In the genomic region with DNA sequence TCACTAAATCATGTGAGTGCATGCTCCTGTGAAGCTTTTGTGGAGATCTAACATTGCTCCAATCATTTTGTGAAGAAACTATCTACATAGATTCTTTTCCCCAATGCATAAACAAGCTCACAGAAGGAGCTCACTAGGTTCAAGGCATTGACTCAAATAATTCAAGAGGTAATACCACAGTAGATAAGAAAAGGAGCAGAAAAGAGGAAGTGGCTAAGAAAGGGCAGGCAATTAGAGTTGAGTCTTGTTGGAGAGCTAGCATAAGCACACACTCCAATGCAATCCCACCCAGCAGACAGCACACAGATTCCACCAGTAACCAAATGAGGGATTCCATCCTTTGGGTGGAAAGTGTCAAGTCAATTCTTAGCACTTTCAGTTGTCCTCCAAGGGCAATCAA, we compare ENCODE assay signal across 35 mouse cellular contexts.
DNase-seq lines count a peak whose midpoint lies in the region; ATAC-seq and TF ChIP-seq lines count a peak whose summit lies in the region.
"Had no signal": no experiment of that assay in that cellular context is flagged by ENCODE, and none has a peak within 500 bp of the region (broad histone marks: within the 10 kb centered on the region; RNA-seq: fewer than 3 reads in every experiment).

No protein-coding gene starts in this region.

- H3K27ac ChIP-seq in MEL (ENCODE audit: control insufficient read depth, low read depth, low read length) = no peak overlapping the region
- H3K27ac ChIP-seq in hindbrain, embryonic 11.5 days (ENCODE audit: low read depth, low read length) = no peak overlapping the region
- H3K27ac ChIP-seq: hindbrain, embryonic 15.5 days; kidney, embryonic 15.5 days; liver, embryonic 13.5 days; midbrain, embryonic 10.5 days; midbrain, embryonic 15.5 days; neural tube, embryonic 12.5 days; stomach, postnatal 0 days had no signal

- ATAC-seq in hematopoietic stem cell, adult 5-6 weeks (replicated peaks in 1 of 2; ENCODE audit: insufficient read depth in 1 of 2, low FRiP score in 2 of 2, low TSS enrichment in 1 of 2, low read depth in 1 of 2, poor library complexity in 2 of 2, severe bottlenecking in 2 of 2) = peak; percentile 89 to 95
- 0 out of 2 replicates have a peak, but pooled peaks have one; percentile 34 for ATAC-seq in monocyte, adult 5-6 weeks (replicated peaks; ENCODE audit: insufficient number of reproducible peaks, low FRiP score, low TSS enrichment, poor library complexity, severe bottlenecking)
- ATAC-seq in hindbrain, embryonic 11.5 days (ENCODE audit: low FRiP score) = no peak
- ATAC-seq: activated CD4-positive, CD25-positive, alpha-beta regulatory T cell, adult 4 months; forebrain, embryonic 16.5 days; lung, postnatal 0 days; midbrain, embryonic 15.5 days had no signal

- H3K9me3 ChIP-seq in MEL (replicated peaks; ENCODE audit: insufficient read depth, low read length) = no peaks in the 10 kb centered on the region
- no peaks in the 10 kb centered on the region for H3K9me3 ChIP-seq in hindbrain, embryonic 11.5 days (ENCODE audit: control insufficient read depth, low read length)
- H3K9me3 ChIP-seq: heart, embryonic 12.5 days; hindbrain, embryonic 15.5 days; kidney, embryonic 15.5 days; liver, embryonic 13.5 days; midbrain, embryonic 10.5 days; midbrain, embryonic 15.5 days; neural tube, embryonic 12.5 days had no signal

- no peaks in the 10 kb centered on the region; a peak in 1 of 4 replicates for H3K27me3 ChIP-seq in MEL (ENCODE audit: control insufficient read depth in 1 of 2, insufficient read depth in 2 of 2, low read length in 2 of 2)
- H3K27me3 ChIP-seq in hindbrain, embryonic 11.5 days (ENCODE audit: control insufficient read depth, insufficient read depth, low read length) = no peaks in the 10 kb centered on the region
- H3K27me3 ChIP-seq: heart, embryonic 12.5 days; hindbrain, embryonic 15.5 days; kidney, embryonic 15.5 days; liver, embryonic 13.5 days; midbrain, embryonic 15.5 days; neural tube, embryonic 12.5 days had no signal

- no peak for TF ChIP-seq EP300 in MEL (IDR thresholded peaks at IDR 0.05; ENCODE audit: low read depth in 1 of 2, low read length in 2 of 2)

- no peaks in the 10 kb centered on the region for H3K79me2 ChIP-seq in MEL (ENCODE audit: control insufficient read depth, insufficient read depth, low read length, poor library complexity)

- no peak overlapping the region for H3K9ac ChIP-seq in MEL (ENCODE audit: control insufficient read depth, low read depth, low read length, poor library complexity, severe bottlenecking)
- no peak overlapping the region for H3K9ac ChIP-seq in hindbrain, embryonic 11.5 days (ENCODE audit: low read depth, low read length)
- H3K9ac ChIP-seq: heart, embryonic 12.5 days; hindbrain, embryonic 15.5 days; kidney, embryonic 15.5 days; liver, embryonic 13.5 days; midbrain, embryonic 15.5 days; neural tube, embryonic 12.5 days had no signal

- no peak for TF ChIP-seq CTCF in MEL (IDR thresholded peaks at IDR 0.05 in 2 of 3, conservative IDR thresholded peaks at IDR 0.05 in 1 of 3; ENCODE audit: control insufficient read depth in 1 of 3, insufficient read depth in 1 of 3, low read depth in 2 of 3, low read length in 3 of 3, poor library complexity in 1 of 3, severe bottlenecking in 1 of 3)

- DNase-seq in A20 (ENCODE audit: low read depth, low spot score) (peak; percentile 53), MEL (ENCODE audit: low read depth, low spot score) (peak; percentile 36)
- DNase-seq in retina, embryonic 14.5 days (ENCODE audit: low spot score) = no peak
- no peak for DNase-seq in thymus, postnatal 25 days
- DNase-seq in embryo, embryonic 11 days = no peak
- DNase-seq in hindbrain, embryonic 11.5 days (ENCODE audit: low spot score) = no peak
- DNase-seq: adrenal gland, adult 2 months; cerebellum, adult 9-10 months; cerebellum, postnatal 36 days; gastrocnemius, postnatal 10 days; heart, adult 18-20 months; heart, postnatal 4 days; kidney, adult 18-20 months; kidney, postnatal 36 days; left cerebral cortex, postnatal 4 days; liver, embryonic 13.5 days; lung, adult 18-20 months; lung, postnatal 4 days; retina, postnatal 1 day; right cerebral cortex, postnatal 14 days; thymus, adult 18-20 months; thymus, postnatal 36 days had no signal

- H3K4me3 ChIP-seq in MEL (ENCODE audit: control insufficient read depth in 1 of 2, insufficient read depth in 1 of 2, low read depth in 2 of 2, low read length in 2 of 2) = no peak overlapping the region
- no peak overlapping the region for H3K4me3 ChIP-seq in hindbrain, embryonic 11.5 days (ENCODE audit: low read depth, low read length)
- H3K4me3 ChIP-seq: erythroblast, embryonic 14.5 days; heart, embryonic 12.5 days; hindbrain, embryonic 15.5 days; kidney, embryonic 15.5 days; liver, embryonic 13.5 days; midbrain, embryonic 10.5 days; midbrain, embryonic 15.5 days; neural tube, embryonic 12.5 days had no signal

- no peak overlapping the region for H3K4me2 ChIP-seq in hindbrain, embryonic 11.5 days (replicated peaks; ENCODE audit: low read depth, low read length)
- H3K4me2 ChIP-seq: heart, embryonic 12.5 days; hindbrain, embryonic 15.5 days; kidney, embryonic 15.5 days; liver, embryonic 13.5 days; midbrain, embryonic 15.5 days; neural tube, embryonic 12.5 days had no signal

- no peaks in the 10 kb centered on the region for H3K4me1 ChIP-seq in MEL (ENCODE audit: control insufficient read depth in 1 of 2, insufficient read depth in 2 of 2, low read length in 2 of 2)
- no peaks in the 10 kb centered on the region for H3K4me1 ChIP-seq in hindbrain, embryonic 11.5 days (replicated peaks; ENCODE audit: control insufficient read depth, insufficient read depth, low read length)
- H3K4me1 ChIP-seq: heart, embryonic 12.5 days; hindbrain, embryonic 15.5 days; kidney, embryonic 15.5 days; liver, embryonic 13.5 days; midbrain, embryonic 10.5 days; midbrain, embryonic 15.5 days; neural tube, embryonic 12.5 days had no signal

- no peak for TF ChIP-seq POLR2A in MEL (IDR thresholded peaks at IDR 0.05; ENCODE audit: control insufficient read depth in 1 of 2, insufficient read depth in 1 of 2, low read depth in 1 of 2, low read length in 2 of 2, poor library complexity in 1 of 2)

- TF ChIP-seq RAD21 in MEL (IDR thresholded peaks at IDR 0.05; ENCODE audit: low read depth, low read length) = no peak

- H3K36me3 ChIP-seq in MEL (ENCODE audit: control insufficient read depth in 1 of 2, insufficient read depth in 2 of 2, low read length in 2 of 2) = no peaks in the 10 kb centered on the region
- no peaks in the 10 kb centered on the region for H3K36me3 ChIP-seq in hindbrain, embryonic 11.5 days (ENCODE audit: control insufficient read depth, insufficient read depth, low read length)
- H3K36me3 ChIP-seq: heart, embryonic 12.5 days; hindbrain, embryonic 15.5 days; kidney, embryonic 15.5 days; liver, embryonic 13.5 days; midbrain, embryonic 10.5 days; midbrain, embryonic 15.5 days; neural tube, embryonic 12.5 days had no signal

TF ChIP-seq in MEL, 35 proteins besides CTCF, POLR2A, EP300 and RAD21:
- TF ChIP-seq MEF2A (IDR thresholded peaks at IDR 0.05; ENCODE audit: extremely low read depth, insufficient replicate concordance, low read depth, low read length, poor library complexity, severe bottlenecking) (no peak), GATA1 (IDR thresholded peaks at IDR 0.05; ENCODE audit: low read depth, low read length) (0 out of 2 replicates have a peak, but pooled peaks have one; percentile 23), HCFC1 (IDR thresholded peaks at IDR 0.05; ENCODE audit: low read depth, low read length) (no peak), USF1 (IDR thresholded peaks at IDR 0.05; ENCODE audit: low read depth, low read length) (no peak), NELFE (IDR thresholded peaks at IDR 0.05; ENCODE audit: low read depth, low read length) (no peak), KAT2A (conservative IDR thresholded peaks at IDR 0.05; ENCODE audit: low read depth, low read length) (no peak), ETS1 (IDR thresholded peaks at IDR 0.05; ENCODE audit: low read depth, low read length) (no peak)

Comparison
In these comparisons a context has a peak if more than half of its experiments do, and no peak if none do; other contexts are left out.
1. DNase-seq: peak in A20 (single experiment) and MEL (single experiment); none in retina, embryonic 14.5 days (single experiment), thymus, postnatal 25 days (single experiment), embryo, embryonic 11 days (single experiment) and hindbrain, embryonic 11.5 days (single experiment).